Mouse (Mus musculus): ENCODE measurements at regions not wholly inside any gene's neighbourhood (a gene's known extent, or its start where the extent isn't known, plus 50 kb on each side); places are given as distances from the start of the nearest gene placed in this dataset.

GRCm38 (mm10) chr3:66405645-66406044, 109.0 kb upstream of the Veph1 start:
- no peak for TF ChIP-seq GATA1 (IDR thresholded peaks at IDR 0.05; ENCODE audit: low read length)

- no peak for TF ChIP-seq GATA1 (IDR thresholded peaks at IDR 0.05; ENCODE audit: low read length)
Measured at GRCm38 (mm10) chr3:66403707-66404106, 107.1 kb upstream of the Veph1 start.

GRCm38 (mm10) chr3:66400791-66401568, 104.3 kb upstream of the Veph1 start:
- no peak for TF ChIP-seq GATA1 (IDR thresholded peaks at IDR 0.05; ENCODE audit: low read length)

- no peak for TF ChIP-seq GATA1 (IDR thresholded peaks at IDR 0.05; ENCODE audit: low read length)
Measured at GRCm38 (mm10) chr3:66398214-66399150, 101.8 kb upstream of the Veph1 start.

GRCm38 (mm10) chr3:66375088-66375910, 78.7 kb upstream of the Veph1 start:
- TF ChIP-seq GATA1 (IDR thresholded peaks at IDR 0.05; ENCODE audit: low read length): no peak

GRCm38 (mm10) chr3:66374603-66375002, 78.0 kb upstream of the Veph1 start:
- no peak for TF ChIP-seq GATA1 (IDR thresholded peaks at IDR 0.05; ENCODE audit: low read length)

- TF ChIP-seq GATA1 (IDR thresholded peaks at IDR 0.05; ENCODE audit: low read length): no peak
Measured at GRCm38 (mm10) chr3:66373807-66374575, 77.4 kb upstream of the Veph1 start.

Measured in G1E-ER4 (cell line).